Mouse (Mus musculus): ENCODE data around the gene Fto. TPM values are rescaled to one million over a fixed set of nuclear protein-coding genes. Genes with fewer than 3 reads are reported as not detected.

The Fto gene
- polyA plus RNA-seq (2012; rRNA removed) = 8.4 and 10.2 TPM in 2 replicates

DNA sequence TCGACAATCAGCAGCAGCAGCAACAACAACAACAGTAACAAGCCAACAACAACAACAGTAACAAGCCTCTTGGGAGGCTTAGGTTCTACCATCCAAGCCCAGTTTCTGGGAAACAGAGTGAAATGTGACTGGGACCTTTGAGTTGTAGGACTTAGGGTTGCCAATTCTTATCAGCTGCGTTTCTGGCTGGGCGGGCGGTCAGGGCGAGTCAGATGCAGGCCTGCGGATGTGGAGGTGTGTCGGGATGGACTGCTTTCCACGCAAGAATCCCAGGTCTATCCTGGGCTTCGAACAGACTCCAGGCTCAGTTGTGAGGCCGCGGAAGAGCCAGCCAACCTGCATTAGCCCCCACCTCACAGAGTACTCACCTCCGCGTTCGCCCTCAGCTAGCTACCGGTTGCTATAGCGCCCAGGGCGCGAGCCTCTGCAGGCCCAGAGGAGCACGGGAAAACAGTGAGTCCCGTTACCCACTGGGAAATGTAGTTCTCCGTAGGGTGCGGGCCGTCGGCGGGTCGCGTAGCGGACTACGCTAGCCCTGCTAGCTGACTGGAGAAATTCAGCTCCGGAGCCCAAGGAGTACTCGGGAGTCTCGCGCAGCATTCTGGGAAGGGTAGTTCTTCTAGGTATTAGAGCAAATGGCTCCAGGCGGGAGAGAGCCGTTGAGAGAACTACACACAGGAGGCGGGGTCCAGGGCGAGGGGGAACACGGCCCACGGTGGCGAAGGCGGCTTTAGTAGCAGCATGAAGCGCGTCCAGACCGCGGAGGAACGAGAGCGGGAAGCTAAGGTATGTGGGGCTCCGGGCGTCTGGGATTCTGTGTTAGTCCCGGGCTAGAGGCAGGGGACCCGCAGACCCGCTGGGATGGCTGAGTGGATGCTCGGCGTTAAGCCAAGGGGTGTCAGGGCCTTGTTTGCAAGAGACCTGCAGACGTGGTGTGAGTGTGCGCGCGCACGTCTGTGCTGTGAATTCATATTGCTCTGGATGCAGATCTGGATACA is at the start of gene Fto, which contains the start of gene Rpgrip1l:
Gene Fto, plus strand, starts transcription at position 691 of the 998 bp plus-strand sequence.
Gene Rpgrip1l, minus strand, starts transcription at position 428 of the 998 bp plus-strand sequence.

Other genes with a start within 250 kb of the Fto start
- gene Rbl2, start 243.5 kb upstream of the Fto start, polyA plus RNA-seq (2012; rRNA removed) = 5.6 and 5.8 TPM in 2 replicates
- gene Aktip, start 113.5 kb upstream of the Fto start, polyA plus RNA-seq (2012; rRNA removed) = 3.1 and 3.7 TPM in 2 replicates
- 0.92 and 1.2 TPM in 2 replicates for gene Rpgrip1l, start 263 bp upstream of the Fto start, polyA plus RNA-seq (2012; rRNA removed)

All from liver, embryonic 14 days (tissue).